Mouse (Mus musculus) midbrain, embryonic 11.5 days (tissue): ENCODE results near the gene Gabarapl1. TPM values are rescaled to one million over a fixed set of nuclear protein-coding genes. Genes with fewer than 3 reads are reported as not detected.

Experiments
- ATAC-seq: fragments of 200-750 bp; cut with Nextera tagmentation; 2 replicates; pipeline ENCODE4 v1.8.0; 2017; ENCODE audit warnings: moderate TSS enrichment, moderate library complexity; ENCODE audit not compliant: low FRiP score
- DNase-seq: peaks from one replicate; pipeline ENCODE4 v3.0.0; 2015; ENCODE audit warnings: low spot score; ENCODE audit errors: missing footprints
- H3K27ac ChIP-seq: fragments of 300-500 bp; sonication (generic); 2 replicates; pipeline ENCODE4 v1.5.1; 2014; ENCODE audit warnings: low read depth, low read length
- H3K27me3 ChIP-seq: fragments of 300-500 bp; sonication (generic); 2 replicates; pipeline ENCODE4 v1.6.1; 2014; ENCODE audit warnings: mild to moderate bottlenecking, low read length, moderate library complexity, mixed read lengths; ENCODE audit not compliant: control insufficient read depth, insufficient read depth
- H3K36me3 ChIP-seq: fragments of 300-500 bp; sonication (generic); 2 replicates; pipeline ENCODE4 v1.6.1; 2014; ENCODE audit warnings: mild to moderate bottlenecking, low read length, moderate library complexity, mixed read lengths; ENCODE audit not compliant: control insufficient read depth, insufficient read depth
- H3K4me1 ChIP-seq: fragments of 300-500 bp; sonication (generic); 2 replicates; pipeline ENCODE4 v1.6.1; 2014; ENCODE audit warnings: low read length; ENCODE audit not compliant: control insufficient read depth, insufficient read depth
- H3K4me2 ChIP-seq: fragments of 300-500 bp; sonication (generic); 2 replicates; pipeline ENCODE4 v1.6.1; 2014; ENCODE audit warnings: mild to moderate bottlenecking, moderate library complexity
- H3K4me3 ChIP-seq: fragments of 300-500 bp; sonication (generic); 2 replicates; pipeline ENCODE4 v1.5.1; 2014; ENCODE audit warnings: low read depth, low read length
- H3K9ac ChIP-seq: fragments of 300-500 bp; sonication (generic); 2 replicates; pipeline ENCODE4 v1.6.1; 2014; ENCODE audit warnings: low read length
- H3K9me3 ChIP-seq: fragments of 300-500 bp; sonication (generic); 2 replicates; pipeline ENCODE4 v1.6.1; 2016; ENCODE audit warnings: low read length; ENCODE audit not compliant: control insufficient read depth
- WGBS: fragments of 180-500 bp; shearing (Covaris S2); extraction: QIAGEN DNeasy Blood & Tissue Kit; methylation state at CpG from one replicate; pipeline ENCODE4 v1.1.7; 2014; 5-methylcytosine and 5-hydroxymethylcytosine counted together
- polyA plus RNA-seq: library from polyadenylated mRNA; unstranded; fragments of >200 nt; fragmentation: Nextera tagmentation; extraction: Ambion mirVana; gene quantifications from 2 replicates; pipeline ENCODE4 v1.2.1, GENCODE M21; 2014

Gabarapl1 gene
- polyA plus RNA-seq, 1 experiment from 2014 or later, result 24.5 TPM

- no peak for DNase-seq
- Histone ChIP-seq H3K9me3 (no peaks in the 10 kb centered on the region), H3K27me3 (no peaks in the 10 kb centered on the region), H3K36me3 (no peaks in the 10 kb centered on the region), H3K4me2 (no peak overlapping the region), H3K9ac (no peak overlapping the region), H3K27ac (no peak overlapping the region), H3K4me3 (no peak overlapping the region), H3K4me1 (no peaks in the 10 kb centered on the region)
- ATAC-seq, result no peak
- WGBS, result 81% methylated on average over 8 of the region's 8 CpGs
Measured at GRCm38 (mm10) chr6:129512868-129513267, 20.1 kb upstream of the Gabarapl1 start.

- ATAC-seq (no peak), DNase-seq (no peak)
- Histone ChIP-seq H3K4me2 (no peak overlapping the region), H3K27ac (no peak overlapping the region), H3K27me3 (no peaks in the 10 kb centered on the region), H3K4me1 (no peaks in the 10 kb centered on the region), H3K9me3 (no peaks in the 10 kb centered on the region), H3K36me3 (no peaks in the 10 kb centered on the region), H3K9ac (no peak overlapping the region), H3K4me3 (no peak overlapping the region)
- WGBS, result 76% methylated on average over 1 of the region's 1 CpGs
Measured at GRCm38 (mm10) chr6:129513409-129513808, 19.6 kb upstream of the Gabarapl1 start.

- no peak overlapping the region for H3K27ac ChIP-seq
- H3K4me1 ChIP-seq, result no peaks in the 10 kb centered on the region
- H3K27me3 ChIP-seq, result no peaks in the 10 kb centered on the region
- H3K4me3 ChIP-seq, result no peak overlapping the region
- H3K9ac ChIP-seq, result no peak overlapping the region
- 74% methylated on average over 2 of the region's 2 CpGs for WGBS
- DNase-seq (no peak), ATAC-seq (no peak)
- H3K36me3 ChIP-seq, result no peaks in the 10 kb centered on the region
- H3K4me2 ChIP-seq, result no peak overlapping the region
- H3K9me3 ChIP-seq, result no peaks in the 10 kb centered on the region
Measured at GRCm38 (mm10) chr6:129514376-129514775, 18.6 kb upstream of the Gabarapl1 start.

GRCm38 (mm10) chr6:129515068-129515467 lies 17.9 kb upstream of the Gabarapl1 start:
- ATAC-seq, result no peak
- Histone ChIP-seq H3K9me3 (no peaks in the 10 kb centered on the region), H3K36me3 (no peaks in the 10 kb centered on the region), H3K4me1 (no peaks in the 10 kb centered on the region), H3K9ac (no peak overlapping the region), H3K27me3 (no peaks in the 10 kb centered on the region), H3K4me2 (no peak overlapping the region), H3K27ac (no peak overlapping the region), H3K4me3 (no peak overlapping the region)
- no peak for DNase-seq
- 92% methylated on average over 3 of the region's 3 CpGs for WGBS

- no peak for ATAC-seq
- Histone ChIP-seq H3K27me3 (no peaks in the 10 kb centered on the region), H3K27ac (no peak overlapping the region), H3K36me3 (no peaks in the 10 kb centered on the region), H3K9ac (no peak overlapping the region), H3K4me3 (no peak overlapping the region), H3K4me1 (no peaks in the 10 kb centered on the region), H3K4me2 (no peak overlapping the region), H3K9me3 (no peaks in the 10 kb centered on the region)
- 88% methylated on average over 10 of the region's 10 CpGs for WGBS
- DNase-seq, result no peak
Measured at GRCm38 (mm10) chr6:129516388-129516787, 16.6 kb upstream of the Gabarapl1 start.

- H3K9ac ChIP-seq, result no peak overlapping the region
- H3K27me3 ChIP-seq, result no peaks in the 10 kb centered on the region
- no peak overlapping the region for H3K4me3 ChIP-seq
- H3K9me3 ChIP-seq, result no peaks in the 10 kb centered on the region
- no peak for DNase-seq
- 54% methylated on average over 2 of the region's 2 CpGs for WGBS
- peak; percentile 73; the same call in 1 of the 2 replicates for ATAC-seq
- no peaks in the 10 kb centered on the region for H3K4me1 ChIP-seq
- no peaks in the 10 kb centered on the region for H3K36me3 ChIP-seq
- H3K4me2 ChIP-seq, result no peak overlapping the region
- no peak overlapping the region for H3K27ac ChIP-seq
Measured at GRCm38 (mm10) chr6:129517752-129518408, 15.1 kb upstream of the Gabarapl1 start.

GRCm38 (mm10) chr6:129526069-129526468 lies 6.9 kb upstream of the Gabarapl1 start:
- H3K4me2 ChIP-seq, result no peak overlapping the region
- H3K27me3 ChIP-seq, result no peaks in the 10 kb centered on the region
- no peaks in the 10 kb centered on the region for H3K4me1 ChIP-seq
- H3K36me3 ChIP-seq, result no peaks in the 10 kb centered on the region
- H3K27ac ChIP-seq, result no peak overlapping the region
- H3K4me3 ChIP-seq, result no peak overlapping the region
- H3K9ac ChIP-seq, result no peak overlapping the region
- no peaks in the 10 kb centered on the region for H3K9me3 ChIP-seq
- no peak for DNase-seq
- ATAC-seq, result no peak

GRCm38 (mm10) chr6:129527416-129527815 lies 5.5 kb upstream of the Gabarapl1 start:
- H3K36me3 ChIP-seq, result no peaks in the 10 kb centered on the region
- no peak overlapping the region for H3K4me2 ChIP-seq
- no peaks in the 10 kb centered on the region for H3K9me3 ChIP-seq
- ATAC-seq (no peak), DNase-seq (no peak)
- H3K27ac ChIP-seq, result no peak overlapping the region
- WGBS, result 90% methylated on average over 2 of the region's 2 CpGs
- no peaks in the 10 kb centered on the region for H3K4me1 ChIP-seq
- H3K4me3 ChIP-seq, result no peak overlapping the region
- no peak overlapping the region for H3K9ac ChIP-seq
- H3K27me3 ChIP-seq, result no peaks in the 10 kb centered on the region

GRCm38 (mm10) chr6:129529605-129530004 lies 3.4 kb upstream of the Gabarapl1 start:
- ATAC-seq, result no peak

More at GRCm38 (mm10) chr6:129529605-129530004, 3.4 kb upstream of the Gabarapl1 start:
- Histone ChIP-seq H3K4me1 (no peaks in the 10 kb centered on the region; the same call in 1 of the 2 replicates), H3K27ac (no peak overlapping the region), H3K4me3 (no peak overlapping the region), H3K9me3 (no peaks in the 10 kb centered on the region), H3K27me3 (no peaks in the 10 kb centered on the region), H3K9ac (no peak overlapping the region), H3K36me3 (no peaks in the 10 kb centered on the region), H3K4me2 (no peak overlapping the region)
- WGBS, result 71% methylated on average over 1 of the region's 1 CpGs
- no peak for DNase-seq
